Mouse (Mus musculus): ENCODE data around the gene Krcc1. TPM values are rescaled to one million over a fixed set of nuclear protein-coding genes. Genes with fewer than 3 reads are reported as not detected.
A peak's percentile ranks its signal among the peaks of the same experiment; 100 is the strongest.

Gene Krcc1
- total and polyA plus RNA-seq, 2 experiments from 2014 or later: 47.8 to 82.5 TPM

DNA sequence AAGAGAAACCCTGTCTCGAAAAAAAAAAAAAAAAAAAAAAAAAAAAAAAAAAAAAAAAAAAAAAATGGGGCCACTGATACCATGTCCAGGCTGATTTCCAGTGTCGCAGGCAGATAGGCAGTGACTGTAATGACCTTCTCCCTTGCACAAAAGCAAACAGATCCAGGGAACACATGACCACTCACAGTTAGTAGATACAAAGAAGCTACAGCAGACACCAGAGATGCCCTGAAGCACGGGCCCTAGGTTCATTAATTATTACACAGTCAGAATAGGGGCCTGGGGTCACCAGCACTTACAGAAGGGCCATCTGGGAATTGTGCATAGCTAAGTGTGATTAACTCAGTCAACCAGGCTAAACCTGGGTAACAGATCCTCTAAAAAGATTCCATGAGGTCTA, 35.5 kb upstream of the Krcc1 start:
- Histone ChIP-seq H3K27ac (ENCODE audit: low read depth) (peak overlapping the region; percentile 53), H3K4me1 (ENCODE audit: control insufficient read depth, insufficient read depth) (peaks cover 8% of the 10 kb centered on the region; the same call in 1 of the 2 replicates), H3K9me3 (replicated peaks; ENCODE audit: control insufficient read depth, low read length) (no peaks in the 10 kb centered on the region), H3K4me3 (ENCODE audit: low read depth, low read length) (no peak overlapping the region), H3K4me2 (ENCODE audit: low read depth, low read length) (no peak overlapping the region), H3K9ac (replicated peaks; ENCODE audit: low read depth, low read length) (no peak overlapping the region), H3K36me3 (replicated peaks; ENCODE audit: control insufficient read depth, insufficient read depth, low read length) (peaks cover 57% of the 10 kb centered on the region), H3K27me3 (ENCODE audit: control insufficient read depth, insufficient read depth, low read length) (no peaks in the 10 kb centered on the region)
- 42% methylated on average over 3 of the region's 3 CpGs for WGBS
- no peak for DNase-seq (ENCODE audit: low spot score)
- peak; percentile 39 for ATAC-seq (ENCODE audit: insufficient read depth, low read depth)
- TF ChIP-seq EP300 (IDR thresholded peaks at IDR 0.05; ENCODE audit: low read depth) (no peak), CTCF (IDR thresholded peaks at IDR 0.05; ENCODE audit: low read depth) (no peak)

DNA sequence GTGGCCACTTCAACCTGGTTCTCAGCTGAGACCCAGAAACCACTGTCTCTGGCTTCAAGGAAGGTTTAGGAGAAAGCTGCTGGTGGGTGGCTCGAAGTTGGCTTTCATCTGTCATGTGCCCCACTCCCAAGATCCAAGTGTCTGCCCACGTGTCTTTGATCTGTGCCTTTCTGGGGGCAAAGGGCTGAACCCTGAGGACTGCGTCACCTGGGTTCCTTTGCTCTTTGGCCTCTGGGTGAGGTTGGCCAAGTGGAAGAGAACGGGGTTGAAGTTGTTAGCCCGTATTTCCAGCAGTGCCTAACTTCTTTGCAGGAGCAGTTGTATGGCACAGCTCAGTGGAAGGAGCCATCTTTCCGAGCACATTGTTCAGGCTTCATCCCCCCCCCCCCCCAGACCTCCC, 35.0 kb upstream of the Krcc1 start:
- Histone ChIP-seq H3K36me3 (replicated peaks; ENCODE audit: control insufficient read depth, insufficient read depth, low read length) (peaks cover 55% of the 10 kb centered on the region), H3K4me3 (ENCODE audit: low read depth, low read length) (no peak overlapping the region), H3K4me2 (ENCODE audit: low read depth, low read length) (no peak overlapping the region), H3K9me3 (replicated peaks; ENCODE audit: control insufficient read depth, low read length) (no peaks in the 10 kb centered on the region), H3K9ac (replicated peaks; ENCODE audit: low read depth, low read length) (no peak overlapping the region), H3K27me3 (ENCODE audit: control insufficient read depth, insufficient read depth, low read length) (no peaks in the 10 kb centered on the region), H3K4me1 (ENCODE audit: control insufficient read depth, insufficient read depth) (peaks cover 13% of the 10 kb centered on the region; the same call in 1 of the 2 replicates), H3K27ac (ENCODE audit: low read depth) (peak overlapping the region; percentile 53)
- DNase-seq (ENCODE audit: low spot score) (no peak), ATAC-seq (ENCODE audit: insufficient read depth, low read depth) (no peak)
- TF ChIP-seq EP300 (IDR thresholded peaks at IDR 0.05; ENCODE audit: low read depth): no peak
- no peak for TF ChIP-seq CTCF (IDR thresholded peaks at IDR 0.05; ENCODE audit: low read depth)
- 81% methylated on average over 6 of the region's 6 CpGs for WGBS

DNA sequence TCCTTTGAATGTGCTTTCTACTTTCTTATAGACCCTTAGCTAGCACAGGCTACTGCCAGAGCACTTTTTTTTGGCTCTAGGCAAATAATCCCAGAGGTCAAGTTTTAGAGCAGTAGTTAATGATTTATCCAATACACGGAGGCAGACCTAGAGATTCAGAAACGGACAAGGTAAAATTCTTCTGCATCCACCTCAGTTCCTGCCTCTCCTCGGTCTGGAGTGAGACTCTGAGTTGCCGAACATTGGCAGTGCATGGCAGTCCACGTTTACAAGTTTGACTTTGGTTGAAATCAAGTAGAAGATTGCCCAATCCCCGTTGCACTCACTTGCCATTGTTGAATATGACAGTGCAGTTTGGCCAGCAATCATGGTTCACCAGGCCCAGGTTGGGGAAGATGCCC, 34.4 kb upstream of the Krcc1 start:
- 82% methylated on average over 6 of the region's 6 CpGs for WGBS
- Histone ChIP-seq H3K4me2 (ENCODE audit: low read depth, low read length) (no peak overlapping the region), H3K9me3 (replicated peaks; ENCODE audit: control insufficient read depth, low read length) (no peaks in the 10 kb centered on the region), H3K4me3 (ENCODE audit: low read depth, low read length) (no peak overlapping the region), H3K9ac (replicated peaks; ENCODE audit: low read depth, low read length) (no peak overlapping the region), H3K36me3 (replicated peaks; ENCODE audit: control insufficient read depth, insufficient read depth, low read length) (peaks cover 55% of the 10 kb centered on the region), H3K27me3 (ENCODE audit: control insufficient read depth, insufficient read depth, low read length) (no peaks in the 10 kb centered on the region), H3K4me1 (ENCODE audit: control insufficient read depth, insufficient read depth) (peaks cover 14% of the 10 kb centered on the region; the same call in 1 of the 2 replicates), H3K27ac (ENCODE audit: low read depth) (no peak overlapping the region)
- ATAC-seq (ENCODE audit: insufficient read depth, low read depth) (no peak), DNase-seq (ENCODE audit: low spot score) (no peak)
- no peak for TF ChIP-seq CTCF (IDR thresholded peaks at IDR 0.05; ENCODE audit: low read depth)
- TF ChIP-seq EP300 (IDR thresholded peaks at IDR 0.05; ENCODE audit: low read depth): no peak

DNA sequence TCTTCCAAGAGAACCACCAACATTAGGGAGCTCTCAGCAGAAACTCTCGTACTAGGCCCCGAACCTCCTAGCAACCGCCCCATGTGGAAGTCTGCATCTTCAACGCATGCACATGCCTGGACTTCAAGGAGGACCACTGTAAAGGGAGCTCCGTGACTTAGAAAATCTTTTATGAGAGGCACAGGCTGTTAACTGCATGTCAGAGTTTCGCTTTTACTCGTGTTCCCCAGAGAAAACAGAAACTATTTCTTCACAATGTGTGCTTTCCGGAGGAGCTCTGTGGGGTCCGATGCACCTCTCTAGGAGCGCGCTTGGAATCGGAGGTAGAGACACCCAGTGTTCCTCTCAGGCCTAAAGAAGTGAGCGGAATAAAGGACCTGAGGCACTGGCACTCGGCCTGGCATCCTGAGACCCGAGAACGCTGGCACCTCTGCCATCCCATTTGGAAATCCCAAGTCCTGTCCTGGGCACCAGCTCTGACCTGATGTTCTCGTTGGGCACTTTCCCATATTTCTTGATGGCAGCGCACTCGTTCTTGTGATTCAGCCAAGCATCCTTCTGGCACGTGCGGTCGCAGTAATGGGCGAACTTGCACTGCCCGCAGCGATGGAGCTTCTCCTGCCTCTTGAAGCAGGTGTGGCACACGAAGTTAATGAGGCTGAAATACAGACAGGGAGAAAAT, 32.3 kb upstream of the Krcc1 start:
- Histone ChIP-seq H3K4me2 (ENCODE audit: low read depth, low read length) (no peak overlapping the region), H3K4me1 (ENCODE audit: control insufficient read depth, insufficient read depth) (peaks cover 14% of the 10 kb centered on the region; the same call in 1 of the 2 replicates), H3K4me3 (ENCODE audit: low read depth, low read length) (no peak overlapping the region), H3K9ac (replicated peaks; ENCODE audit: low read depth, low read length) (no peak overlapping the region), H3K27ac (ENCODE audit: low read depth) (no peak overlapping the region), H3K27me3 (ENCODE audit: control insufficient read depth, insufficient read depth, low read length) (no peaks in the 10 kb centered on the region), H3K36me3 (replicated peaks; ENCODE audit: control insufficient read depth, insufficient read depth, low read length) (peaks cover 52% of the 10 kb centered on the region), H3K9me3 (replicated peaks; ENCODE audit: control insufficient read depth, low read length) (no peaks in the 10 kb centered on the region)
- TF ChIP-seq EP300 (IDR thresholded peaks at IDR 0.05; ENCODE audit: low read depth) (no peak), CTCF (IDR thresholded peaks at IDR 0.05; ENCODE audit: low read depth) (no peak)
- no peak for ATAC-seq (ENCODE audit: insufficient read depth, low read depth)
- no peak for DNase-seq (ENCODE audit: low spot score)
- 90% methylated on average over 26 of the region's 26 CpGs for WGBS

DNA sequence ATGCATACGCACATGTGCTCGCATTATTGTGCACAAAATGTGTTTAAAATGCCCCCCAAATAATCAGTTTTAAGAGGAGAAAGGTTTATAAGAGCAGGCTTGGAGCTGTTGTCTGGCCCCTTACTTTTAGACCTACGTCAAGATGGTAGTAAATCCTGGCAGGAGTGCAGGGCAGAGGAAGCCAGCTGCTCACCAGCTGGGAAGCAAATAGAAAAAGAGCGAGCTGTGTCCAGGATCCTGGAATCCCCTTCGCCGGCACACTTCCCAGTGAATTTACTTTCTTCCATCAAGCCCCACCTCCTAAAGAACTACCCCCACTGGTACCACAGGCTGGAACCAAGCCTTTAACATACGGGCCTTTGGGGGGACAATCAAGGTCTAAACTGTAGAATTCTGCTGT, 30.6 kb upstream of the Krcc1 start:
- no peak overlapping the region for H3K4me3 ChIP-seq (ENCODE audit: low read depth, low read length)
- DNase-seq (ENCODE audit: low spot score) (no peak), ATAC-seq (ENCODE audit: insufficient read depth, low read depth) (no peak)
- peaks cover 14% of the 10 kb centered on the region; the same call in 1 of the 2 replicates for H3K4me1 ChIP-seq (ENCODE audit: control insufficient read depth, insufficient read depth)
- no peaks in the 10 kb centered on the region for H3K27me3 ChIP-seq (ENCODE audit: control insufficient read depth, insufficient read depth, low read length)
- H3K4me2 ChIP-seq (ENCODE audit: low read depth, low read length): no peak overlapping the region
- WGBS: 56% methylated on average over 7 of the region's 7 CpGs
- peak overlapping the region; percentile 76 for H3K27ac ChIP-seq (ENCODE audit: low read depth)
- no peaks in the 10 kb centered on the region for H3K9me3 ChIP-seq (replicated peaks; ENCODE audit: control insufficient read depth, low read length)
- H3K9ac ChIP-seq (replicated peaks; ENCODE audit: low read depth, low read length): no peak overlapping the region
- peaks cover 42% of the 10 kb centered on the region for H3K36me3 ChIP-seq (replicated peaks; ENCODE audit: control insufficient read depth, insufficient read depth, low read length)
- TF ChIP-seq CTCF (IDR thresholded peaks at IDR 0.05; ENCODE audit: low read depth): no peak
- no peak for TF ChIP-seq EP300 (IDR thresholded peaks at IDR 0.05; ENCODE audit: low read depth)

DNA sequence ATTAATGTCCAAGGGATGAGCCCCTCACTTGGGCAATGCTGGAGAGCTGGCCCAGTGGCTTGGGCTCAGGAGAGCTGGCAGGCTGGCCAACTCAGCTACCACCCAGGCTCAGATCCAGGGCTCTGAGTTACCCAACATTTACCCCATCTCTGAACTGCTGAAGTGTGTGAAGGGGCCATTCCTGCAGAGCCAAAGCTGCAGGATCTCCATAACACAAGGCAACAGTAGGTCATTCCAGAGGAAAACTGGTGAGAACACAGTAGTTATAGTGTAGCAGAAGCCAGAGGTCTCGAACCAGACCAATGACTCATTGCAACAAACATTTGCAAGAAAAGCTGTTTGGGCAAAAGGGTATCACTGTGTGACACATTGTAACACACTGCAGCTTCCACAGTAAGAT, 28.7 kb upstream of the Krcc1 start:
- 0 out of 2 replicates have a peak overlapping the region, but pooled peaks have one; percentile 2 for H3K27ac ChIP-seq (ENCODE audit: low read depth)
- TF ChIP-seq EP300 (IDR thresholded peaks at IDR 0.05; ENCODE audit: low read depth): no peak
- TF ChIP-seq CTCF (IDR thresholded peaks at IDR 0.05; ENCODE audit: low read depth): no peak

More for the DNA sequence above, 28.7 kb upstream of the Krcc1 start:
- Histone ChIP-seq H3K36me3 (replicated peaks; ENCODE audit: control insufficient read depth, insufficient read depth, low read length) (peaks cover 23% of the 10 kb centered on the region; the same call in 1 of the 2 replicates), H3K4me1 (ENCODE audit: control insufficient read depth, insufficient read depth) (peaks cover 14% of the 10 kb centered on the region; the same call in 1 of the 2 replicates), H3K9ac (replicated peaks; ENCODE audit: low read depth, low read length) (no peak overlapping the region), H3K9me3 (replicated peaks; ENCODE audit: control insufficient read depth, low read length) (no peaks in the 10 kb centered on the region), H3K4me2 (ENCODE audit: low read depth, low read length) (no peak overlapping the region), H3K4me3 (ENCODE audit: low read depth, low read length) (no peak overlapping the region), H3K27me3 (ENCODE audit: control insufficient read depth, insufficient read depth, low read length) (no peaks in the 10 kb centered on the region)
- WGBS: 65% methylated on average over 1 of the region's 1 CpGs
- no peak for ATAC-seq (ENCODE audit: insufficient read depth, low read depth)
- no peak for DNase-seq (ENCODE audit: low spot score)
